Mouse (Mus musculus) B cell, adult 2 months (primary cell): Measurements from ENCODE around the gene Gm8362.
"Not testable (repeated sequence)": the region's sequence is repeated elsewhere in the genome, so short reads cannot be mapped to it uniquely, and the experiment has no call there.

ENCODE experiments used
- DNase-seq, 2 experiments: peaks; one replicate each; pipeline ENCODE4 v3.0.0; 2022

Gene Gm8362

DNA sequence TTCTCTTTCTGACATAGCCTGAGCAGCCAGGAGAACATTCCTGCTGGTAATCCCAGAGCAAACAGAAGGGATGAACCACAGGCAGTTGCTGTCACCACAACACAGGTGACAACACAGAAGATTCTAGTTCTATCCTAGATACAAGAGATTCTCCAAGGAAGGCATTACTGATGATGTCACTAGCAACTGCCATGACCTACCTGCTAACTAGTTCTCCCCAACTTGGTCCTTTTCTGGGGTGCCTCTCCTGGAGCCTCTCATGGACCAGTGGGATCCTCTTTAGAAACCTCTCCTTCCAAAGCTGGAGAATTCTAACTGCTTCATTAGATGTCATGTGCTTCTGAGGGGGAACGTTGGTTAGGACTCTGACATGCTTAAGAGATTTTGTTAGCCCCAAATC lies at the start of gene Gm8362:
Gene Gm8362, minus strand, starts transcription at position 101 of the 400 bp plus-strand sequence.
- not testable (repeated sequence) for DNase-seq

GRCm38 (mm10) chr14:6823297-6823696 lies 49.1 kb upstream of the Gm8362 start:
- not testable (repeated sequence) for DNase-seq

DNA sequence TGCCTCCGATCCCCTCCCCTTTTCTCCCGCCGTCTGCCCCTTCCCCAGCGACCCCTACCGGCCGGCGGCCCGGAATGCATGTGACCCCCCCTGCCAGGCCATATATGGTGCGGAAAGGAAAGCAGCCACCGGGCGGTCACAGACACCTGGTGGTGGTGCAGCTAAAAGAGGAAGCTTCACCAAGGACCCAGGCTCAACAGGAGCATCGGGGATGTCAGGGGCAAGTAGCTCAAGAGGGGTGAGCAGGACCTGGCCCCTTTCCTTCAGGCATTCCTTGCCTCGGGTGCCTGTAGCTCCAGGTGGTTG lies 17.0 kb downstream of the Gm8362 start:
- peak; percentile 2 to 8 for DNase-seq

DNA sequence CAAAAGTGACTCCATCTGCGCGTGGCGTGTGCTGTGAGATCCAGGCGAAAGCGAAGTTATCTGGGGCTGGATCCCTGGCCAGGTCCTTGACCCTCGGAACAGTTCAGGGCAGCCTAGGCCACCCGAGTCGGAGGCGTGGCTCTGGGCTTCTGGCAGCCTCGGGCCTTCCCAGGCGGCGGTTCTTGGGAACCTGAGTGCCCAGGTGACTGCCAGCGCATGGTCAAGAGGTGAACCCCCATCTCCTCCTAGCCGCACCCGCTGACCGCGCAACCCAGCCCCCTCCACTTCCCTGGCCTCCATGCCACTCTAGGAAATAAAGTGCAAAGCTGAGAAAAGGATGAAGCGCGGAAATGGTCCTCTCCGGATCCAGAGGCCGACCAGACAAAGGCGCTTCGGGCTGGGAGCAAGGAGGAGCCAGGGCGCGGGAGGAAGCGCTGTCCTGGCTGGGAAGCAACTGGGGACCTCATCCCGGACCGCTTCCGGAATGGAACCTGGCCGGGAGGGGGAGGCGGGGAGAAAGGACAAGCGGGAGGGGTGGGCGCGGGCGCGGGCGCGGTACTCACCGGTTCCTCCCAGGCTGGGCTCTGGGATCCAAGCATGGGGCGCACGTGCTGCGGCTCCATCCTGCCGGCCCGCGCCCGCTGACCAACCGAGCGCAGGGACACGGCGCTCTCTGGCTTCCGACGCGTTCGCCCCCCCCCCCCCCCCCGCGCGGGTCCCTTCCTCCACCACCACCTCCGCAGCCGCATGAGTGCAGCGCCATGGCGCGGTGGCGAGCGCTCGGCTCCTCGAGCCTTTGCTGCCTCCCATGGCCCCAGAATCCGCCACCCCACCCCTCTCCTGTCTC lies 17.6 kb downstream of the Gm8362 start:
- not testable (repeated sequence) for DNase-seq

- DNase-seq = not testable (repeated sequence)
Measured at GRCm38 (mm10) chr14:6742232-6742631, 32.0 kb downstream of the Gm8362 start, which contains the start of gene Gm3636. Gene Gm3636, minus strand, starts transcription at chr14:6742332.

GRCm38 (mm10) chr14:6720151-6720550 lies 54.1 kb downstream of the Gm8362 start, which contains the start of gene Gm8050:
Gene Gm8050, minus strand, starts transcription at chr14:6720251.
- DNase-seq = not testable (repeated sequence)
